Mouse (Mus musculus): ENCODE results near the gene Mtch1.

GRCm38 (mm10) chr17:29356479-29356856, 8.7 kb upstream of the Mtch1 start:
- TF ChIP-seq ZC3H11A (IDR thresholded peaks at IDR 0.05; ENCODE audit: borderline replicate concordance, low read depth, low read length) (no peak), MAFK (IDR thresholded peaks at IDR 0.05; ENCODE audit: insufficient read depth, low read depth, low read length) (no peak), CHD2 (IDR thresholded peaks at IDR 0.05; ENCODE audit: low read depth, low read length) (no peak), ZNF384 (IDR thresholded peaks at IDR 0.05; ENCODE audit: low read depth, low read length) (no peak), HCFC1 (IDR thresholded peaks at IDR 0.05; ENCODE audit: borderline replicate concordance, insufficient read depth, low read length) (no peak)
